Mouse (Mus musculus): ENCODE measurements around the gene Mrps36. TPM values are rescaled to one million over a fixed set of nuclear protein-coding genes. Genes with fewer than 3 reads are reported as not detected.

Mrps36 gene
- polyA plus RNA-seq, 1 experiment from 2014 or later: 161 TPM

DNA sequence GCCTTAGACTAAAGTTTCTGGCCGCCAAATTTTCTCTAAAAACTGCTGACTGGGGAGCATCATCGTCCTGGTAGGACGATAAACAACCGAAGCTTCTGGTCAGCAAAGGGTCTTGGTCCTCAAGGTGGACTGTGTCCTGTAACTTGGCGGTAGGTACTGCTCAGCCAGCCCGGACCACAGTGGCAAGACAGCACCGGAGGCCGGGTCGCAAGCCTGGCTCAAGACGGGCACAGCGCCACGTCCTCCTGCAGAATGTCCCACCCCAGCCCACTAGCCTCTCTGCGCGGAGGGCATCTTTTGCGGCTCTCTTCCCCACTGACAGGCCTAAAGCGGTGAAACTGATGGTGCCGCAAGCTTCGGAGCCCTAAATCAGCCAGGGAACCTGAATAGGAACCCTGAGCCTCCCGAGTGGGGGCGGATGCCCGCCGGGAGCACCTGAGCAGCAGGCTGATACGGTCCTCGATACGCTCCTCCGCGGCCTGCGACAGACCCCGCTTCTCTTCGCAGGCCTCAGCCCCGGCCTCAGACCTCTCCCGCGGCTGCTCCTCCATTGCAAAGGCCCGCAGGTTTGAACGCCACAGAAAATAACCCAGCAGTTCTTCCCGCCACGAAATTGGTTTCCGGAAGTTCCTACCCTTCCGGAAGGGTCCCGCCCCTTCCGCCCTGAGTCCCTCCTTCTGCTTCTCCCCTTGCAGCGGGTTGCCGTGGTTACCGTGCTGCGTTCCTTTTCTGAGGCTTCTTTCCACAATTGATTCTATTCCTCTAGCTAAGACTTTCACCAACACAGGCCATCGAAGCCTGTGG, 31.0 kb upstream of the Mrps36 start, which contains the start of gene Cenph:
Gene Cenph, minus strand, starts transcription at position 648 of the 804 bp plus-strand sequence.
- H3K27me3 ChIP-seq (replicated peaks; ENCODE audit: control insufficient read depth, insufficient read depth, low read length): no peaks in the 10 kb centered on the region
- no peaks in the 10 kb centered on the region for H3K9me3 ChIP-seq (ENCODE audit: control insufficient read depth, low read length)
- under 1% methylated on average over 46 of the region's 46 CpGs for WGBS
- peak within 1 kb of the TSS; percentile 63 for H3K9ac ChIP-seq (ENCODE audit: low read depth, low read length)
- H3K4me2 ChIP-seq (ENCODE audit: low read length): peak within 1 kb of the TSS; percentile 82
- peaks cover 10% of the 10 kb centered on the region for H3K4me1 ChIP-seq (ENCODE audit: control insufficient read depth, insufficient read depth, low read depth, low read length)
- peak; percentile 99 for ATAC-seq
- H3K36me3 ChIP-seq (ENCODE audit: control insufficient read depth, insufficient read depth, low read length): no peaks in the 10 kb centered on the region
- H3K4me3 ChIP-seq (ENCODE audit: low read length): peak within 1 kb of the TSS; percentile 72
- H3K27ac ChIP-seq (ENCODE audit: low read depth, low read length): 0 out of 2 replicates have a peak within 1 kb of the TSS, but pooled peaks have one; percentile 29

DNA sequence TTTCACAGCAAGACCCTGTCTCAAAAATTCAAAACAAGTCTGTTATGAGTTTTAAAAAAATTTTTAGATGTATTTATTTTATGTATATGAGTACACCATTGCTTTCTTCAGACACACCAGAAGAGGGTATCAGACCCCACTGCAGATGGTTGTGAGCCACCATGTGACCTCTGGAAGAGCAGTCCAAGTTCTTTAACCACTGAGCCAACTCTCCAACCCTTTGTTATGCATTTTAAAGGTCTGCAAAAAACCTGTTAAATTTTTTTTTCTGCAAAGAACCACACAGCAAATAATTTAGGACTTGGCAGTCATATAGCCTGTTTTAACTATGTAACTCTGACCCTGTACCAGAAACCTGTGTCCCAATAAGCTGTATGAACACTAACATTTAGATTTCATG, 30.2 kb upstream of the Mrps36 start:
- peak overlapping the region; percentile 72 for H3K4me3 ChIP-seq (ENCODE audit: low read length)
- H3K9ac ChIP-seq (ENCODE audit: low read depth, low read length): no peak overlapping the region

GRCm38 (mm10) chr13:100755329-100755728, 10.9 kb upstream of the Mrps36 start:
- H3K27ac ChIP-seq (ENCODE audit: low read depth, low read length): no peak overlapping the region
- H3K27me3 ChIP-seq (replicated peaks; ENCODE audit: control insufficient read depth, insufficient read depth, low read length): no peaks in the 10 kb centered on the region
- no peak overlapping the region for H3K4me3 ChIP-seq (ENCODE audit: low read length)
- H3K36me3 ChIP-seq (ENCODE audit: control insufficient read depth, insufficient read depth, low read length): no peaks in the 10 kb centered on the region
- no peaks in the 10 kb centered on the region for H3K4me1 ChIP-seq (ENCODE audit: control insufficient read depth, insufficient read depth, low read depth, low read length)
- ATAC-seq: no peak
- H3K9ac ChIP-seq (ENCODE audit: low read depth, low read length): no peak overlapping the region
- WGBS: 96% methylated on average over 2 of the region's 2 CpGs
- H3K4me2 ChIP-seq (ENCODE audit: low read length): no peak overlapping the region
- H3K9me3 ChIP-seq (ENCODE audit: control insufficient read depth, low read length): no peaks in the 10 kb centered on the region

More for the DNA sequence above, 30.2 kb upstream of the Mrps36 start:
- Histone ChIP-seq H3K27ac (ENCODE audit: low read depth, low read length) (no peak overlapping the region), H3K36me3 (ENCODE audit: control insufficient read depth, insufficient read depth, low read length) (no peaks in the 10 kb centered on the region), H3K9me3 (ENCODE audit: control insufficient read depth, low read length) (no peaks in the 10 kb centered on the region), H3K4me2 (ENCODE audit: low read length) (peak overlapping the region; percentile 82), H3K27me3 (replicated peaks; ENCODE audit: control insufficient read depth, insufficient read depth, low read length) (no peaks in the 10 kb centered on the region), H3K4me1 (ENCODE audit: control insufficient read depth, insufficient read depth, low read depth, low read length) (peaks cover 10% of the 10 kb centered on the region)
- no peak for ATAC-seq

DNA sequence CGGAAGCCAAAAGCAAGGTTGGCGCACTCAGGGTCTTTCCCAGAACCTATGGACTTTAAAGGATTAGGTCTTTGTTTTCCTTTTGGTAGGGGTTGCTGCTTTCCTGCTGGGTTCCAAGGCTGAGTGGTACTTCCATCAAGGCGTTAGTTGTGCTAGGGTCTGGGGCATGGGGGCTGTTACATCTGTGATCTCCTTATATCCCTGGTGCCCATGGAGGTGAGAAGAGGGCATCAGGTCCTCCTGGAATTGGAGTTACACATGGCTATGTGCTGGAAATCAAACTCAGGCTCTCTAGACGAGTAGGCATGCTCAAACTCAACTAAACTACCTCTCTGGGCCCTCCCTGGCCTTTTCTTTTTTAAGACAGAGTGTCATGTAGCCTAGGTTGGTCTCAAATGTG, 9.7 kb upstream of the Mrps36 start:
- H3K36me3 ChIP-seq (ENCODE audit: control insufficient read depth, insufficient read depth, low read length): no peaks in the 10 kb centered on the region
- WGBS: 67% methylated on average over 4 of the region's 4 CpGs
- no peaks in the 10 kb centered on the region for H3K27me3 ChIP-seq (replicated peaks; ENCODE audit: control insufficient read depth, insufficient read depth, low read length)
- no peak overlapping the region for H3K4me3 ChIP-seq (ENCODE audit: low read length)
- no peaks in the 10 kb centered on the region for H3K4me1 ChIP-seq (ENCODE audit: control insufficient read depth, insufficient read depth, low read depth, low read length)
- H3K9ac ChIP-seq (ENCODE audit: low read depth, low read length): no peak overlapping the region
- H3K9me3 ChIP-seq (ENCODE audit: control insufficient read depth, low read length): no peaks in the 10 kb centered on the region
- H3K27ac ChIP-seq (ENCODE audit: low read depth, low read length): no peak overlapping the region
- no peak overlapping the region for H3K4me2 ChIP-seq (ENCODE audit: low read length)
- ATAC-seq: no peak

DNA sequence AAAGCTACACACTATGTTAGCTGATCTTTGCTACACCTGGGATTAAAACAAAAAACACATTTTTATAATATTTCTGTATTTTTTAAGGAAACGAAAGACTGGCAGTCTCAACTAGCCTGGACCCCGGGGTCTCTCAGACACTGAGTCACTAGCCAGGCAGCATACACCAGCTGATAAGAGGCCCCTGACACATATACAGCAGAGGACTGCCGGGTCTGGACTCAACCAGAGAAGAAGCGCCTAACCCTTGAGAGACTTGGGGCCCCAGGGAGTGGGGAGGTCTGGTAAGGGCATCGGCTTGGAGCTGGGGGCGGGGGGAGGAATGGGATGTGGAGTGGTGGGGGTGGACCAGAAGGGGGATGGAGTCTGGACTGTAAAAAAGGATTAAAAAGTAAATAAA, 8.6 kb upstream of the Mrps36 start:
- ATAC-seq: no peak
- Histone ChIP-seq H3K36me3 (ENCODE audit: control insufficient read depth, insufficient read depth, low read length) (no peaks in the 10 kb centered on the region), H3K4me1 (ENCODE audit: control insufficient read depth, insufficient read depth, low read depth, low read length) (no peaks in the 10 kb centered on the region), H3K9ac (ENCODE audit: low read depth, low read length) (no peak overlapping the region), H3K9me3 (ENCODE audit: control insufficient read depth, low read length) (no peaks in the 10 kb centered on the region), H3K4me3 (ENCODE audit: low read length) (no peak overlapping the region), H3K27me3 (replicated peaks; ENCODE audit: control insufficient read depth, insufficient read depth, low read length) (no peaks in the 10 kb centered on the region), H3K4me2 (ENCODE audit: low read length) (no peak overlapping the region), H3K27ac (ENCODE audit: low read depth, low read length) (no peak overlapping the region)
- WGBS: 86% methylated on average over 6 of the region's 6 CpGs

- Histone ChIP-seq H3K9ac (ENCODE audit: low read depth, low read length) (no peak overlapping the region), H3K9me3 (ENCODE audit: control insufficient read depth, low read length) (no peaks in the 10 kb centered on the region), H3K36me3 (ENCODE audit: control insufficient read depth, insufficient read depth, low read length) (no peaks in the 10 kb centered on the region), H3K4me2 (ENCODE audit: low read length) (no peak overlapping the region), H3K4me1 (ENCODE audit: control insufficient read depth, insufficient read depth, low read depth, low read length) (no peaks in the 10 kb centered on the region), H3K27me3 (replicated peaks; ENCODE audit: control insufficient read depth, insufficient read depth, low read length) (no peaks in the 10 kb centered on the region), H3K4me3 (ENCODE audit: low read length) (no peak overlapping the region), H3K27ac (ENCODE audit: low read depth, low read length) (no peak overlapping the region)
- WGBS: 84% methylated on average over 8 of the region's 8 CpGs
- ATAC-seq: no peak
These were observed 8.1 kb upstream of the Mrps36 start for GRCm38 (mm10) chr13:100752529-100752928.

- Histone ChIP-seq H3K36me3 (ENCODE audit: control insufficient read depth, insufficient read depth, low read length) (no peaks in the 10 kb centered on the region), H3K4me1 (ENCODE audit: control insufficient read depth, insufficient read depth, low read depth, low read length) (no peaks in the 10 kb centered on the region), H3K27me3 (replicated peaks; ENCODE audit: control insufficient read depth, insufficient read depth, low read length) (no peaks in the 10 kb centered on the region), H3K4me2 (ENCODE audit: low read length) (no peak overlapping the region), H3K4me3 (ENCODE audit: low read length) (no peak overlapping the region), H3K27ac (ENCODE audit: low read depth, low read length) (no peak overlapping the region), H3K9ac (ENCODE audit: low read depth, low read length) (no peak overlapping the region), H3K9me3 (ENCODE audit: control insufficient read depth, low read length) (no peaks in the 10 kb centered on the region)
- ATAC-seq: no peak
- 86% methylated on average over 3 of the region's 3 CpGs for WGBS
These were observed 6.9 kb upstream of the Mrps36 start for GRCm38 (mm10) chr13:100751402-100751801.

GRCm38 (mm10) chr13:100750799-100751198, 6.3 kb upstream of the Mrps36 start:
- Histone ChIP-seq H3K9ac (ENCODE audit: low read depth, low read length) (no peak overlapping the region), H3K27ac (ENCODE audit: low read depth, low read length) (no peak overlapping the region), H3K4me1 (ENCODE audit: control insufficient read depth, insufficient read depth, low read depth, low read length) (no peaks in the 10 kb centered on the region), H3K9me3 (ENCODE audit: control insufficient read depth, low read length) (no peaks in the 10 kb centered on the region), H3K4me2 (ENCODE audit: low read length) (no peak overlapping the region), H3K4me3 (ENCODE audit: low read length) (no peak overlapping the region), H3K27me3 (replicated peaks; ENCODE audit: control insufficient read depth, insufficient read depth, low read length) (no peaks in the 10 kb centered on the region), H3K36me3 (ENCODE audit: control insufficient read depth, insufficient read depth, low read length) (no peaks in the 10 kb centered on the region)
- no peak for ATAC-seq
- 90% methylated on average over 5 of the region's 5 CpGs for WGBS

DNA sequence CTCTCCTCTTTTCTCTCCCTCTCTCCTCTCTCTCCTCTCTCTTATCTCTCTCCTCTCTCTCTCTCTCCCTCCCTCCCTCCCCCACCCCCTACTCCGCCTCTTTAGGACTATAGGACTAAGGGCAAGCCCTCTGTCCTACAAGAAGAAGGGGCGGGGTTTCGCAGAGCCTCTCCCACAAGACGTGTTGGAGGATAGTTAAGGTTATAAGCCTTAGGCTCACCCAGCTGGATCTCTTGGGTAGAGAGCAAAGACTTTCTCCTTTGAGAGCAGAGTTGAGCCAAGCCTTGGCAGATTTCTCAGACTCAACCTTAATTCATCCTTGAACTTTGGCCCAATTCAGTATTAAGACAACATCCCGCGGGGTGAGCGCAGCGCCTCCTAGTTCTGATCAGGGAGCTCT, 4.2 kb upstream of the Mrps36 start:
- Histone ChIP-seq H3K4me2 (ENCODE audit: low read length) (no peak overlapping the region), H3K9me3 (ENCODE audit: control insufficient read depth, low read length) (no peaks in the 10 kb centered on the region), H3K36me3 (ENCODE audit: control insufficient read depth, insufficient read depth, low read length) (no peaks in the 10 kb centered on the region), H3K4me3 (ENCODE audit: low read length) (no peak overlapping the region), H3K9ac (ENCODE audit: low read depth, low read length) (no peak overlapping the region), H3K27ac (ENCODE audit: low read depth, low read length) (no peak overlapping the region), H3K4me1 (ENCODE audit: control insufficient read depth, insufficient read depth, low read depth, low read length) (peaks cover 4% of the 10 kb centered on the region), H3K27me3 (replicated peaks; ENCODE audit: control insufficient read depth, insufficient read depth, low read length) (no peaks in the 10 kb centered on the region)
- ATAC-seq: no peak
- WGBS: 47% methylated on average over 8 of the region's 8 CpGs
